Mouse (Mus musculus) hindbrain, postnatal 0 days (tissue): Measurements from ENCODE around the gene St8sia1. TPM values are rescaled to one million over a fixed set of nuclear protein-coding genes. Genes with fewer than 3 reads are reported as not detected.
A peak's percentile ranks its signal among the peaks of the same experiment; 100 is the strongest.

Experiments
- ATAC-seq: fragments of 200-750 bp; cut with Nextera tagmentation; 2 replicates; pipeline ENCODE4 v1.8.0; 2017; ENCODE audit warnings: mild to moderate bottlenecking, moderate TSS enrichment, moderate library complexity
- DNase-seq: peaks from one replicate; pipeline ENCODE4 v3.0.0-alpha.2; 2015; ENCODE audit warnings: low spot score
- H3K27ac ChIP-seq: fragments of 300-500 bp; sonication (generic); 2 replicates; pipeline ENCODE4 v1.5.1; 2014; ENCODE audit warnings: mild to moderate bottlenecking
- H3K27me3 ChIP-seq: fragments of 300-500 bp; sonication (generic); 2 replicates; pipeline ENCODE4 v1.6.1; 2014; ENCODE audit warnings: low read length, mixed read lengths; ENCODE audit not compliant: insufficient read depth
- H3K36me3 ChIP-seq: fragments of 300-500 bp; sonication (generic); 2 replicates; pipeline ENCODE4 v1.6.1; 2014; ENCODE audit warnings: low read length, mixed read lengths; ENCODE audit not compliant: insufficient read depth
- H3K4me1 ChIP-seq: fragments of 300-500 bp; sonication (generic); 2 replicates; pipeline ENCODE4 v1.6.1; 2014; ENCODE audit warnings: antibody characterized with exemption, low read length, mixed read lengths; ENCODE audit not compliant: insufficient read depth
- H3K4me2 ChIP-seq: fragments of 300-500 bp; sonication (generic); 2 replicates; pipeline ENCODE4 v1.6.1; 2014; ENCODE audit warnings: low read depth, mild to moderate bottlenecking, low read length, moderate library complexity, mixed read lengths
- H3K4me3 ChIP-seq: fragments of 300-500 bp; sonication (generic); 2 replicates; pipeline ENCODE4 v1.5.1; 2014; ENCODE audit warnings: low read length
- H3K9ac ChIP-seq: fragments of 300-500 bp; sonication (generic); replicated peaks from 2 replicates; pipeline ENCODE4 v1.6.1; 2014; ENCODE audit warnings: mild to moderate bottlenecking, low read length, moderate library complexity, mixed read lengths
- H3K9me3 ChIP-seq: fragments of 300-500 bp; sonication (generic); 2 replicates; pipeline ENCODE4 v1.6.1; 2016; ENCODE audit warnings: low read length, mixed read lengths
- CTCF ChIP-seq: IDR thresholded peaks from 2 replicates; pipeline ENCODE4 v1.5.1; 2016; ENCODE audit warnings: antibody characterized with exemption, control low read depth, low read depth
- WGBS: fragments of 180-500 bp; shearing (Covaris S2); extraction: QIAGEN DNeasy Blood & Tissue Kit; methylation state at CpG from one replicate; pipeline ENCODE4 v1.1.7; 2014; 5-methylcytosine and 5-hydroxymethylcytosine counted together
- polyA plus RNA-seq: library from polyadenylated mRNA; unstranded; fragments of >200 nt; fragmentation: Nextera tagmentation; extraction: Ambion mirVana; gene quantifications from 2 replicates; pipeline ENCODE4 v1.2.1, GENCODE M21; 2015
- total RNA-seq: library from RNA; depleted of rRNA; stranded (reverse); fragments of >200 nt; gene quantifications from 2 replicates; pipeline ENCODE4 v1.2.3, GENCODE M21; 2014

Gene St8sia1
- total and polyA plus RNA-seq, 2 experiments from 2014 or later, result 3.7 to 18.0 TPM

- no peak for ATAC-seq
- Histone ChIP-seq H3K4me1 (peaks cover 5% of the 10 kb centered on the region; the same call in 1 of the 2 replicates), H3K36me3 (no peaks in the 10 kb centered on the region), H3K9me3 (no peaks in the 10 kb centered on the region), H3K4me3 (no peak overlapping the region), H3K9ac (no peak overlapping the region), H3K27me3 (no peaks in the 10 kb centered on the region), H3K27ac (no peak overlapping the region), H3K4me2 (no peak overlapping the region)
- no peak for DNase-seq
- TF ChIP-seq CTCF, result no peak
- 90% methylated on average over 21 of the region's 21 CpGs for WGBS
Observed at GRCm38 (mm10) chr6:142786106-142786505, 178.1 kb downstream of the St8sia1 start.

- ATAC-seq (no peak), DNase-seq (peak; percentile 50)
- Histone ChIP-seq H3K36me3 (no peaks in the 10 kb centered on the region), H3K4me3 (no peak overlapping the region), H3K4me2 (no peak overlapping the region), H3K9me3 (no peaks in the 10 kb centered on the region), H3K4me1 (peaks cover 5% of the 10 kb centered on the region; the same call in 1 of the 2 replicates), H3K27ac (no peak overlapping the region), H3K27me3 (no peaks in the 10 kb centered on the region), H3K9ac (no peak overlapping the region)
- TF ChIP-seq CTCF, result peak; percentile 71
- 39% methylated on average over 4 of the region's 4 CpGs for WGBS
Observed at GRCm38 (mm10) chr6:142785343-142785742, 178.9 kb downstream of the St8sia1 start.

- no peaks in the 10 kb centered on the region for H3K4me1 ChIP-seq
- 59% methylated on average over 7 of the region's 7 CpGs for WGBS
- no peak overlapping the region for H3K27ac ChIP-seq
- no peaks in the 10 kb centered on the region for H3K27me3 ChIP-seq
- TF ChIP-seq CTCF, result no peak
- no peak overlapping the region for H3K4me2 ChIP-seq
- no peak overlapping the region for H3K4me3 ChIP-seq
- no peak overlapping the region for H3K9ac ChIP-seq
- H3K9me3 ChIP-seq, result no peaks in the 10 kb centered on the region
- H3K36me3 ChIP-seq, result no peaks in the 10 kb centered on the region
- ATAC-seq (no peak), DNase-seq (no peak)
Observed at GRCm38 (mm10) chr6:142781286-142781685, 183.0 kb downstream of the St8sia1 start.

- WGBS, result 49% methylated on average over 4 of the region's 4 CpGs
- TF ChIP-seq CTCF, result no peak
- DNase-seq, result no peak
Observed at GRCm38 (mm10) chr6:142780574-142781033, 183.6 kb downstream of the St8sia1 start.

GRCm38 (mm10) chr6:142779812-142780573 is 184.3 kb downstream of the St8sia1 start:
- WGBS, result 47% methylated on average over 14 of the region's 14 CpGs
- DNase-seq, result peak; percentile 20
- Histone ChIP-seq H3K4me2 (no peak overlapping the region), H3K27ac (no peak overlapping the region), H3K9ac (no peak overlapping the region), H3K36me3 (no peaks in the 10 kb centered on the region), H3K27me3 (no peaks in the 10 kb centered on the region), H3K4me3 (no peak overlapping the region), H3K4me1 (no peaks in the 10 kb centered on the region), H3K9me3 (no peaks in the 10 kb centered on the region)
- no peak; the same call in 1 of the 2 replicates for ATAC-seq
- TF ChIP-seq CTCF, result no peak

More at GRCm38 (mm10) chr6:142780574-142781033, 183.6 kb downstream of the St8sia1 start:
- no peak overlapping the region for H3K9ac ChIP-seq
- no peaks in the 10 kb centered on the region for H3K27me3 ChIP-seq
- no peak overlapping the region for H3K27ac ChIP-seq
- H3K4me1 ChIP-seq, result no peaks in the 10 kb centered on the region
- H3K4me2 ChIP-seq, result no peak overlapping the region
- ATAC-seq, result no peak
- H3K4me3 ChIP-seq, result no peak overlapping the region
- H3K9me3 ChIP-seq, result no peaks in the 10 kb centered on the region
- H3K36me3 ChIP-seq, result no peaks in the 10 kb centered on the region

GRCm38 (mm10) chr6:142779045-142779811 is 185.0 kb downstream of the St8sia1 start:
- Histone ChIP-seq H3K4me3 (no peak overlapping the region), H3K27ac (no peak overlapping the region), H3K4me1 (no peaks in the 10 kb centered on the region), H3K9me3 (no peaks in the 10 kb centered on the region), H3K9ac (no peak overlapping the region), H3K27me3 (no peaks in the 10 kb centered on the region), H3K36me3 (0 out of 2 replicates have a peak, but pooled peaks cover 3% of the 10 kb centered on the region), H3K4me2 (no peak overlapping the region)
- ATAC-seq (peak; percentile 74), DNase-seq (peak; percentile 85)
- WGBS, result 44% methylated on average over 11 of the region's 11 CpGs
- TF ChIP-seq CTCF, result peak; percentile 82
